10 mouse cellular contexts compared by ENCODE assay signal in genomic region chr17:84141691-84142090, GRCm38 (mm10). TPM values are rescaled to one million over a fixed set of nuclear protein-coding genes. Genes with fewer than 3 reads are reported as not detected.
DNase-seq lines count a peak whose midpoint lies in the region; ATAC-seq and TF ChIP-seq lines count a peak whose summit lies in the region.
"Had no signal": no experiment of that assay in that cellular context is flagged by ENCODE, and none has a peak within 500 bp of the region (broad histone marks: within the 10 kb centered on the region; RNA-seq: fewer than 3 reads in every experiment).

No protein-coding gene starts in this region.

- ATAC-seq in intestine, embryonic 14.5 days (replicated peaks; ENCODE audit: low FRiP score, low TSS enrichment, low read depth) = no peak
- peak; percentile 56 for ATAC-seq in lung, embryonic 15.5 days (ENCODE audit: borderline replicate concordance, extremely low read depth, low FRiP score, low TSS enrichment)
- ATAC-seq in erythroid progenitor cell, adult 5-6 weeks (replicated peaks; ENCODE audit: low FRiP score, poor library complexity, severe bottlenecking) = no peak

- TF ChIP-seq CTCF in gastrocnemius, adult 2 months (IDR thresholded peaks at IDR 0.05) = no peak

- WGBS in embryonic facial prominence, embryonic 10.5 days = 86% methylated on average over 6 of the region's 6 CpGs
- 84% methylated on average over 6 of the region's 6 CpGs for WGBS in intestine, embryonic 14.5 days
- 62% methylated on average over 6 of the region's 6 CpGs for WGBS in lung, embryonic 15.5 days

- no peaks in the 10 kb centered on the region for H3K36me3 ChIP-seq in embryonic facial prominence, embryonic 10.5 days (replicated peaks)
- H3K36me3 ChIP-seq in intestine, embryonic 14.5 days (ENCODE audit: control insufficient read depth, insufficient read depth, low read length) = no peaks in the 10 kb centered on the region
- no peaks in the 10 kb centered on the region for H3K36me3 ChIP-seq in lung, embryonic 15.5 days

- H3K4me2 ChIP-seq in intestine, embryonic 14.5 days (ENCODE audit: low read length) = no peak overlapping the region
- H3K4me2 ChIP-seq in lung, embryonic 15.5 days = 0 out of 2 replicates have a peak overlapping the region, but pooled peaks have one; percentile 6

- H3K9ac ChIP-seq in intestine, embryonic 14.5 days (ENCODE audit: low read length) = no peak overlapping the region
- H3K9ac ChIP-seq in lung, embryonic 15.5 days = no peak overlapping the region

- peak overlapping the region; percentile 74 for H3K27ac ChIP-seq in gastrocnemius, adult 2 months
- peak overlapping the region; percentile 72; the same call in 1 of the 2 replicates for H3K27ac ChIP-seq in embryonic facial prominence, embryonic 10.5 days (replicated peaks)
- peak overlapping the region; percentile 72; the same call in 1 of the 2 replicates for H3K27ac ChIP-seq in intestine, embryonic 14.5 days (ENCODE audit: low read depth)
- peak overlapping the region; percentile 85 for H3K27ac ChIP-seq in lung, embryonic 15.5 days

- intact Hi-C loops in gastrocnemius, adult 2 months (cut with DNase I) = no loop called here

- DNase-seq in gastrocnemius, adult 2 months = no peak
- no peak for DNase-seq in gastrocnemius, postnatal 25 days
- DNase-seq in embryonic facial prominence, embryonic 10.5 days (ENCODE audit: low spot score) = no peak
- no peak for DNase-seq in intestine, embryonic 14.5 days (ENCODE audit: low spot score)
- DNase-seq in retina, embryonic 14.5 days (ENCODE audit: low spot score) = no peak
- DNase-seq in thymus, postnatal 0 days (ENCODE audit: low spot score) = no peak
- DNase-seq: gastrocnemius, postnatal 10 days; spleen, adult 18-20 months had no signal

- H3K27me3 ChIP-seq in embryonic facial prominence, embryonic 10.5 days (replicated peaks; ENCODE audit: low read depth, poor library complexity, severe bottlenecking) = peaks cover 41% of the 10 kb centered on the region; the same call in 1 of the 2 replicates
- H3K27me3 ChIP-seq in intestine, embryonic 14.5 days (replicated peaks; ENCODE audit: control insufficient read depth, insufficient read depth, low read length) = no peaks in the 10 kb centered on the region
- H3K27me3 ChIP-seq in lung, embryonic 15.5 days = no peaks in the 10 kb centered on the region

- H3K4me3 ChIP-seq in gastrocnemius, adult 2 months = no peak overlapping the region
- H3K4me3 ChIP-seq in embryonic facial prominence, embryonic 10.5 days = no peak overlapping the region
- no peak overlapping the region for H3K4me3 ChIP-seq in intestine, embryonic 14.5 days (ENCODE audit: low read depth, low read length)
- H3K4me3 ChIP-seq in lung, embryonic 15.5 days = no peak overlapping the region

- no peaks in the 10 kb centered on the region for H3K9me3 ChIP-seq in embryonic facial prominence, embryonic 10.5 days
- no peaks in the 10 kb centered on the region for H3K9me3 ChIP-seq in intestine, embryonic 14.5 days (ENCODE audit: control insufficient read depth, low read length)
- no peaks in the 10 kb centered on the region for H3K9me3 ChIP-seq in lung, embryonic 15.5 days

- H3K4me1 ChIP-seq in embryonic facial prominence, embryonic 10.5 days = peaks cover 51% of the 10 kb centered on the region
- peaks cover 48% of the 10 kb centered on the region for H3K4me1 ChIP-seq in intestine, embryonic 14.5 days (replicated peaks; ENCODE audit: control insufficient read depth, insufficient read depth, low read length)
- peaks cover 68% of the 10 kb centered on the region for H3K4me1 ChIP-seq in lung, embryonic 15.5 days

RNA-seq across cellular contexts. Expression of gene Zfp36l2, which starts 46.1 kb away (rescaled TPM):
- total RNA-seq in gastrocnemius, adult 2 months (2021) = 10 to 100 TPM in 1 of 2 experiments, 1 to 10 TPM in 1; 9.7 to 10.1 TPM
- total RNA-seq in gastrocnemius, postnatal 25 days (2021) = 10 to 100 TPM; 10.1 to 14.9 TPM
- polyA plus RNA-seq in embryonic facial prominence, embryonic 10.5 days (2016; fragmentation: Nextera tagmentation; extraction: Ambion mirVana) = 10.8 and 12.0 TPM in 2 replicates
- 35.1 and 36.5 TPM in 2 replicates for polyA plus RNA-seq in intestine, embryonic 14.5 days (2014; fragmentation: Nextera tagmentation; extraction: Ambion mirVana)
- 14.8 and 15.9 TPM in 2 replicates for polyA plus RNA-seq in lung, embryonic 15.5 days (2015; fragmentation: Nextera tagmentation; extraction: Ambion mirVana)
- total RNA-seq in erythroid progenitor cell, adult 5-6 weeks (2015; ENCODE audit: low replicate concordance) = 38.2 and 62.0 TPM in 2 replicates
- total RNA-seq in erythroid progenitor cell, adult 5-6 weeks (2017; ENCODE audit: low replicate concordance) = 21.8 and 22.3 TPM in 2 replicates
- 28.4 and 35.1 TPM in 2 replicates for polyA plus RNA-seq in thymus, postnatal 0 days (2015; fragmentation: Nextera tagmentation; extraction: Ambion mirVana)
